Mouse (Mus musculus): ENCODE measurements around the gene Sav1. TPM values are rescaled to one million over a fixed set of nuclear protein-coding genes. Genes with fewer than 3 reads are reported as not detected.

Sav1 gene
- polyA plus RNA-seq, 1 experiment from 2014 or later: 4.0 TPM

DNA sequence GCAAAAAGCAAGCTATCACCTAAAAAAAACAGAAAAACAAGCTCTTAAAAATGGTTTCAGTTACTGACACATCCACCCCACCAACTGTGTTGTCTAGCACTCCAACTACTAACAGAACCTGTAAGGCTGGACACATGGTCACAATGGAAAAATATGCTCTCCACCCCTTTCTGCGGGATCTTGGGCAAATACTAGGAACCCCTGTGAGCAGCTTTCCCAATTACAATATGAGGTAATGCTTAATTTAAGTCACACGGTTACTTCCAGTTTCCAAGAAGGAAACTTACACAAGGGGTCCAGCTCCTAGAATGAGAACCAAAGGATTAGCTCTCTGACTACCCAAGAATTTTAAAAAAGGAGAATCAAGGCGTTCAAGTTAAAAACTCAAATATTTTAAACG is 1.3 kb downstream of the Sav1 start:
- Histone ChIP-seq H3K4me2 (peak overlapping the region; percentile 70), H3K36me3 (peaks cover 36% of the 10 kb centered on the region), H3K27me3 (no peaks in the 10 kb centered on the region), H3K4me1 (replicated peaks) (peaks cover 38% of the 10 kb centered on the region), H3K27ac (replicated peaks) (no peak overlapping the region), H3K9ac (peak overlapping the region; percentile 91), H3K9me3 (no peaks in the 10 kb centered on the region), H3K4me3 (peak overlapping the region; percentile 91)
- ATAC-seq (ENCODE audit: low read depth): no peak
- WGBS: 45% methylated on average over 4 of the region's 4 CpGs

DNA sequence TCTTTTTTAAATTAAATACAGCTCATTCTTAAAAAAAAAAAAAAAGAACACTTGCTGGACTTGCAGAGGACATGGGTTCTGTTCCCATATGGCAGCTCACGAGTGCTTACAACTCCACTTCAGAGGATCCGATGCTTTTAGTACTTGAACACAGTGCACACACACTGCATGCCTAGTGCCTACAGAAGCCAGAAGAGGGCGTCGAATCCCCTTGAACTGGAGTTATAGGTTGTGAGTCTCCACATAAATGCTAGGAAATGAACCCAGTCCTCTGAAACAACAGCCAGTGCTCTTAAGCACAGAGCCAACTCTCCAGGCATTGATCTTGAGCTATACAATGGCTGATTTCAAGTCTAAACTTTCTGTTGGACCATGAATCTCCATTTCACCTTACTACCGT is 3.9 kb downstream of the Sav1 start:
- H3K4me1 ChIP-seq (replicated peaks): peaks cover 48% of the 10 kb centered on the region
- no peaks in the 10 kb centered on the region for H3K27me3 ChIP-seq
- H3K27ac ChIP-seq (replicated peaks): no peak overlapping the region
- no peak overlapping the region for H3K9ac ChIP-seq
- H3K4me3 ChIP-seq: no peak overlapping the region
- 72% methylated on average over 5 of the region's 5 CpGs for WGBS
- H3K4me2 ChIP-seq: no peak overlapping the region
- ATAC-seq (ENCODE audit: low read depth): no peak
- H3K9me3 ChIP-seq: no peaks in the 10 kb centered on the region
- H3K36me3 ChIP-seq: peaks cover 42% of the 10 kb centered on the region

DNA sequence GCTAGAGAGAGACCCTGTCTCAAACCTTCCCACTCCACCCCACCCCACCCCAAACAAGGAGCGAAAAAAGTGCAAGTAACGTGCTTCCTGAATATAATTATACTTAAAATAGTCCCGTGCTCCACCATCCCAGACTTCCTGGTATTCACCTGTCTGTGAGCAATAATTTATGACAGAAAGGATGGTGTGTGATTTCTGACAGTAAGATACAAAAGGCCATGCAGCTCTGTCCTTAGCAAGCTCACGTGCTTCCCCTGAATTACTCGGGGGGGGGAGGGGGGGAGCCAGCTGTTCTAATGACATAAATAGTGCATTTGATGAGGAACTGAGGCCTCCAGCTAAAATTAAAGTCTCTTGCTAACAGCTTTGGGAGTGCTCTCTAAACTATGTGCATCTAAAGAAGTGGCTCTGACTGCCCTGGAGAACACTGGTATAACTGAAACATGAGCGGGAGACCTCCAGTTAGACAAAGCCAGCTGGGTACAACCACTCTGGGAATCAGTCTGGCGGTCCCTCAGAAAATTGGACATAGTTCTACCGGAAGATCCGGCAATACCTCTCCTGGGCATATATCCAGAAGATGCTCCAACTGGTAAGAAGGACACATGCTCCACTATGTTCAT is 9.3 kb downstream of the Sav1 start:
- Histone ChIP-seq H3K27me3 (no peaks in the 10 kb centered on the region), H3K9ac (no peak overlapping the region), H3K4me2 (no peak overlapping the region), H3K36me3 (peaks cover 28% of the 10 kb centered on the region), H3K9me3 (no peaks in the 10 kb centered on the region), H3K4me3 (no peak overlapping the region), H3K4me1 (replicated peaks) (peaks cover 29% of the 10 kb centered on the region), H3K27ac (replicated peaks) (peak overlapping the region; percentile 28)
- peak; percentile 50 for ATAC-seq (ENCODE audit: low read depth)
- 42% methylated on average over 9 of the region's 9 CpGs for WGBS

DNA sequence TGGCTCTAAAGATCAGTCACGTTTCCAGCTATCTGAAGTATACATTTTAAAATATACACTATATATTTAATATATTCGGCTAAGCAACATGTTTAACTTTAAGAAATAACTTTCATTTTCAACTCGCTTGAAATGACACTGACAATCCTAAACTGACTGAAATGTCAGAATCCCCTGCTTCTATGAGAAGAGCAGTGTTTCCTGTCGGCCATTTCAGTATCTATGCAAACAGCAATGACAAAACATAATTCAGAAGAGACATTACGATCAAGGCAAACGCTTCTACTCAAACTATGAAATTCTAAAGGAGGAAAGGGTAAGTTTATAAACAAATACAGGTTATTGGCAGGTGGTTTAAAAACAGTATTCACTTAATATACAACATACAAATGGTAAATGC is 10.1 kb downstream of the Sav1 start:
- Histone ChIP-seq H3K9me3 (no peaks in the 10 kb centered on the region), H3K27me3 (no peaks in the 10 kb centered on the region), H3K4me2 (no peak overlapping the region), H3K9ac (no peak overlapping the region), H3K27ac (replicated peaks) (no peak overlapping the region), H3K4me1 (replicated peaks) (peaks cover 21% of the 10 kb centered on the region), H3K4me3 (no peak overlapping the region), H3K36me3 (peaks cover 24% of the 10 kb centered on the region)
- ATAC-seq (ENCODE audit: low read depth): no peak
- WGBS: 89% methylated on average over 6 of the region's 6 CpGs

DNA sequence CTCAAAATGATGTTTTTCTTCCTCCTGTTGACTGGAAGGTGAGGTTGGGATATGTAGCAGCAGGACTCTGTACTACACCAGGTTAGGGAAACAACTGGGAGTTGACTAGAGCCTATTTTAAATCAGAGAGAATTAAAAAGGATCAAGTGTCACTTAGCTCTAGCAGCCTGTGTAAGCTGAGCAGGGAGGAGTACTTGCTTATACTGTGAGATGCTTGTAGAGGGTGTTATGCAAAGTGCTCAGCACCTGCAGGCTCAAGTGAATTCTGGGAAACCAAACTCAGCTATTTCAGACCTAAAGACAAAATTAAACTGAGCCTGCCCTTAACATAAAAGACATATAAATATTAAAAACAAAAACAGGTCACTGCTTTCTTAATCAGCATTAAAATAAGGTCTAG is 13.1 kb downstream of the Sav1 start:
- Histone ChIP-seq H3K9me3 (no peaks in the 10 kb centered on the region), H3K4me1 (replicated peaks) (peaks cover 15% of the 10 kb centered on the region)

DNA sequence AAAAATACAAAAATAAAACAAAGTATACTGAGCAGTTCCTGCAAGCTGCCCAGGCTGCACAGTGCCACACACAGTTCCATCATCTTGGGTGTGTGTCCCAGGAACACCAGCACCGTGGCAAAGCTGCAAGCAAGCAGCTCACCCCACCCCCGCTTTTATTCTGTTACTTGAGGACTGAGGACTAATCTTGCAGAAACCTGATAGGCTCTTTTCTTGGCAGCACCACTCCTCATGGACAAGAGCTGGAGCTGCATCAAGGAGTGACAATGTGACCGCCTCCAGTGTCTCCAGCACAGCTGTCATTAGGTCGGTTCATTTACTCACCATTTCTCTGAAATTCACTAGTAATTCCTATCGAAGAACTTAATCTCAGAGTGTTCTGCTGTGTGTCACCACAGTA is 18.6 kb downstream of the Sav1 start:
- no peaks in the 10 kb centered on the region for H3K27me3 ChIP-seq
- ATAC-seq (ENCODE audit: low read depth): no peak
- no peak overlapping the region for H3K9ac ChIP-seq
- H3K9me3 ChIP-seq: no peaks in the 10 kb centered on the region
- no peak overlapping the region for H3K27ac ChIP-seq (replicated peaks)
- 78% methylated on average over 5 of the region's 5 CpGs for WGBS
- H3K4me3 ChIP-seq: no peak overlapping the region
- peaks cover 81% of the 10 kb centered on the region for H3K36me3 ChIP-seq
- no peaks in the 10 kb centered on the region for H3K4me1 ChIP-seq (replicated peaks)
- no peak overlapping the region for H3K4me2 ChIP-seq

More for the DNA sequence above, 13.1 kb downstream of the Sav1 start:
- no peak for ATAC-seq (ENCODE audit: low read depth)
- no peak overlapping the region for H3K4me2 ChIP-seq
- no peak overlapping the region for H3K4me3 ChIP-seq
- no peaks in the 10 kb centered on the region for H3K27me3 ChIP-seq
- no peak overlapping the region for H3K9ac ChIP-seq
- H3K27ac ChIP-seq (replicated peaks): no peak overlapping the region
- H3K36me3 ChIP-seq: peaks cover 39% of the 10 kb centered on the region

DNA sequence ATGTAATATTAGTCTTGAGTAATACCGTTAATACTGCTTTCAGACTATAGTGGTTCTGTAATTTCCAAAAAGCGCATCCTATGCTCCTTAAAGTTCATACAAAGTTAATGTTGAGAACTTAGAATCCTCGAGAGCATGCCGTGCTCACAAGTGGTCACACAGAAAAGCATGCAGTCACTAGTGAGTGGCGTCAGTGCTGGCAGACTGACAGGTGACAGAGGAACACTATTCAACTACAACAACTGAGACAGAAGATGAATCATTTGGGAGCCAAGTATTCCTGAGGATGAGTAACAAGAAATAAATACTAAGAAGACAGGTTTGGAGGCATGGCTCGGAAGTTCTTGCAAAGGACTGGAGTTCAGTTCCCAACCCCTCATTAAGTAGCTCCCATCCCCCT is 19.7 kb downstream of the Sav1 start:
- H3K4me2 ChIP-seq: no peak overlapping the region
- WGBS: 93% methylated on average over 6 of the region's 6 CpGs
- no peak overlapping the region for H3K4me3 ChIP-seq
- no peaks in the 10 kb centered on the region for H3K27me3 ChIP-seq
- no peak overlapping the region for H3K9ac ChIP-seq
- H3K27ac ChIP-seq (replicated peaks): no peak overlapping the region
- no peaks in the 10 kb centered on the region for H3K9me3 ChIP-seq
- H3K4me1 ChIP-seq (replicated peaks): no peaks in the 10 kb centered on the region
- H3K36me3 ChIP-seq: peaks cover 87% of the 10 kb centered on the region
- ATAC-seq (ENCODE audit: low read depth): no peak

DNA sequence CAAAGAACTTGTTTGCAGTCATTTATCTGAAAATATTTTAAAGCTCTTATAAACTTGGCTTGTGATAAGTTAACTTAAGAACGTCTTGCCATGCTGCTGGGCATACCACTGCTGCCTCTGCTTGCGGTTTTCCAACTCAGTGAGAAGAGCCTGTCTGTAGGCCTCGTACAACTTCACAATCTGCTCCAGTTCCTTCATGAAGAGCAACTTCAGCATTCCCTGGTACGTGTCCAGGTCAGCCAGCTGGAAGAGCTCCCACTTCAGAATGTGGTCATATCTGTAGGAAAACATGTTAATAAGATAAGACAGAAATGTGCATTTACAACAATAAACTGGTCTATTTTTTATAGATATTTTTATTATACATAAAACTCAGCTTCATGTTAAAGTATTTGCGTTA is 20.7 kb downstream of the Sav1 start:
- H3K27me3 ChIP-seq: no peaks in the 10 kb centered on the region
- no peak overlapping the region for H3K27ac ChIP-seq (replicated peaks)
- WGBS: 92% methylated on average over 5 of the region's 5 CpGs
- no peaks in the 10 kb centered on the region for H3K4me1 ChIP-seq (replicated peaks)
- H3K4me2 ChIP-seq: no peak overlapping the region
- no peak overlapping the region for H3K9ac ChIP-seq
- ATAC-seq (ENCODE audit: low read depth): no peak
- no peak overlapping the region for H3K4me3 ChIP-seq
- H3K36me3 ChIP-seq: peaks cover 88% of the 10 kb centered on the region
- no peaks in the 10 kb centered on the region for H3K9me3 ChIP-seq

DNA sequence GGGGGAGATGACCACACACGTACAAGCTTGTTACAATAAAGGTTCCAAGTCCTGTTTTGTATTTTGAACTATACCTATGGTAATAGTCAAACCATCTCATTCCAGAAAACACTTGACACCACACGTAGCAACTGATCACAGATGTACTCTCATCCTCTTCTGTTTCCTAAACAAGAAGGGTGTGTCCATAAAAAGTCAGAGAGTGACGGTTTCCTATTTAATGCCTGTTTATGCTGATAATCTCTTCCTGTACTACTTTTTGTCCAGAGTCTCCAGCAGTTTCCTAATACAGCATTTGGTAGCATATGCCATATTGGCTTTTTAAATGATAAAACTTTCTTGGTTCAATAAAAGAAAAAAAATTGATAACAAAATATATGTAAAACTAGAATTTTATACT is 21.2 kb downstream of the Sav1 start:
- Histone ChIP-seq H3K36me3 (peaks cover 87% of the 10 kb centered on the region), H3K27me3 (no peaks in the 10 kb centered on the region), H3K27ac (replicated peaks) (no peak overlapping the region), H3K9me3 (no peaks in the 10 kb centered on the region), H3K9ac (no peak overlapping the region), H3K4me2 (no peak overlapping the region), H3K4me1 (replicated peaks) (no peaks in the 10 kb centered on the region), H3K4me3 (no peak overlapping the region)
- 91% methylated on average over 3 of the region's 3 CpGs for WGBS
- ATAC-seq (ENCODE audit: low read depth): no peak

DNA sequence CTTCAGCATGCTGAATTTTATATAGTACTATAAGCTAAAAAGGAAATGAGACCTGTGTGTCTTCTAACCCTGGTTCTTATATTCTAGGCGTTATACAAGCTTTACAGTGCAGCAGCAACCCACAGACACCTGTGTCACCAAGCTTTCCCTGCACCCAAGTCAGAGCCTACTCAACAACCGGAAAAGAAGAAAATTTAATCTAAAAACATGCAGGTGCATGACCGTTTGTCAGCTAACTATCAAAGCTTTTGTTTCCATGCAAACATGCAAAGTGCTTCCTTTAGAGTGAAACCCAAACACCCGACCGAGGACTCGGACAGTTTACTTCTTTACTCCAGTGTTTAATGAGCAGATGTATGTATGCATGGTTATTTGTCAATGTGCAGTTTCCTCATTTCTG is 23.7 kb downstream of the Sav1 start:
- H3K4me2 ChIP-seq: no peak overlapping the region
- peaks cover 82% of the 10 kb centered on the region for H3K36me3 ChIP-seq
- H3K4me3 ChIP-seq: no peak overlapping the region
- H3K9me3 ChIP-seq: no peaks in the 10 kb centered on the region
- H3K27me3 ChIP-seq: no peaks in the 10 kb centered on the region
- 94% methylated on average over 6 of the region's 6 CpGs for WGBS
- no peaks in the 10 kb centered on the region for H3K4me1 ChIP-seq (replicated peaks)
- H3K27ac ChIP-seq (replicated peaks): no peak overlapping the region
- no peak for ATAC-seq (ENCODE audit: low read depth)
- H3K9ac ChIP-seq: no peak overlapping the region

DNA sequence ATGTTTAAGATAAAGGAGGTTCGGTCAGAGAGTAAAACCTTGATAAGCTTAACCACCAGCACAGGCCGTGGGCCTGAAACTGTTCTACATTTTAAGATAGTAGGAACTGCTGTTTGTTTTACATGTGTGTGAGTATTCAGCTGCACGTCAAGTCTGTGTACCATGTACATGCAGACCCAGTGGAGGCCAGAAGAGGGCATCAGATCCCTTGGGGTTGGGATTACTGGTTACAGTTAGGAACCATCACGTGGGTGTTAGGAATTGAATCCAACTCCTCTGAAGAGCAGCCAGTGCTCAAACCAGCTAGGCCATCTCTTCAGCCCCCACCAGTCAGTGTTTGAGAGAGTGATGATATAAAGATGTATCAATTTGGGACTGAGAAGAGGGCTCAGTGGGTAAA is 24.3 kb downstream of the Sav1 start:
- 68% methylated on average over 4 of the region's 4 CpGs for WGBS
- no peaks in the 10 kb centered on the region for H3K27me3 ChIP-seq
- no peak overlapping the region for H3K27ac ChIP-seq (replicated peaks)
- no peak overlapping the region for H3K4me2 ChIP-seq
- no peak for ATAC-seq (ENCODE audit: low read depth)
- H3K9ac ChIP-seq: no peak overlapping the region
- H3K9me3 ChIP-seq: no peaks in the 10 kb centered on the region
- no peaks in the 10 kb centered on the region for H3K4me1 ChIP-seq (replicated peaks)
- H3K4me3 ChIP-seq: no peak overlapping the region
- H3K36me3 ChIP-seq: peaks cover 80% of the 10 kb centered on the region

DNA sequence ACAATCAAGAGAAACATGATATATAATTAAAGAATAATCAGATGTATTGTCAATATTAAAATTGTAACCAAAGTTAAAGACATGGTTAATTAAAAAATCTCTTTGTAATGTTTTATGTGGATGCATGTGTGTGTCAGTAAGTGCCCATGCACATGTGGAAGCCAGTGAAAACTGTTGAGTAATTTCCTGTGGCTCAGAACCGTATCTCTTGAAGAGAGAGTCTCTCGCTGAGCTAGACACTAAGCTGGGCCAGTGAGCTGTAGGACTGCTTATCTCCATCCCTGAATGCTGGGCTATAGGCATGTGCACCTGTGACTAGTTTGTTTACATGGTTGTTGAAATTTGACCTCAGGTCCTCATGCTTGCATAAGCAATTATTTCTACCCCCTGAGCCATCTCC is 29.4 kb downstream of the Sav1 start:
- Histone ChIP-seq H3K9ac (no peak overlapping the region), H3K9me3 (no peaks in the 10 kb centered on the region), H3K27me3 (no peaks in the 10 kb centered on the region), H3K4me3 (no peak overlapping the region), H3K4me1 (replicated peaks) (no peaks in the 10 kb centered on the region), H3K36me3 (peaks cover 73% of the 10 kb centered on the region), H3K27ac (replicated peaks) (no peak overlapping the region), H3K4me2 (no peak overlapping the region)
- ATAC-seq (ENCODE audit: low read depth): no peak
- 89% methylated on average over 2 of the region's 2 CpGs for WGBS

DNA sequence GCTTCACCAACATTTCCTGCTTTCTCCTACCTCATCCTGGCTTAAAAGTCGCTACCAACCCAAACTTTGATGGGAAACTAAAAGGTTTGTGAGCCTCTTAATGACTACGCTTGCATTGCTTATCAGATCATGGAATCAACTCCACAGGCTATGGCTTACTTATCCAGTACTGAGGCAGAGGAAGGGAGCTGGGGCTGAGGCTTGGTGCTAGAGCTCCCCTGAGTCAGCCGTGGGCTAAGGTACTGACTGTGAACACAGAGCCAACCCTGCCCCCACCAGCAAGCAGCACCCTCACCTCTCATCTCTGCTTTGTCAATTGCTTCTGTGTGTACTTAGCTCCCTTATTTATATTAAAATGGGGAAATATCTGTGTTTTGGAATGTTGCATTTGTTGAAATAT is 39.3 kb downstream of the Sav1 start:
- no peaks in the 10 kb centered on the region for H3K27me3 ChIP-seq
- 83% methylated on average over 3 of the region's 3 CpGs for WGBS
- H3K9ac ChIP-seq: no peak overlapping the region
- no peak overlapping the region for H3K4me2 ChIP-seq
- ATAC-seq (ENCODE audit: low read depth): no peak
- H3K36me3 ChIP-seq: peaks cover 52% of the 10 kb centered on the region
- no peaks in the 10 kb centered on the region for H3K9me3 ChIP-seq
- no peak overlapping the region for H3K27ac ChIP-seq (replicated peaks)
- no peaks in the 10 kb centered on the region for H3K4me1 ChIP-seq (replicated peaks)
- no peak overlapping the region for H3K4me3 ChIP-seq
